Mouse (Mus musculus): ENCODE data around the gene Pea15a. TPM values are rescaled to one million over a fixed set of nuclear protein-coding genes. Genes with fewer than 3 reads are reported as not detected.

The Pea15a gene
- polyA plus RNA-seq, 1 experiment from 2014 or later, result 388 TPM

- Histone ChIP-seq H3K27me3 (no peaks in the 10 kb centered on the region), H3K9ac (no peak overlapping the region), H3K27ac (replicated peaks) (no peak overlapping the region), H3K4me3 (no peak overlapping the region), H3K36me3 (peaks cover 75% of the 10 kb centered on the region), H3K9me3 (no peaks in the 10 kb centered on the region), H3K4me1 (replicated peaks) (no peaks in the 10 kb centered on the region), H3K4me2 (no peak overlapping the region)
- WGBS, result 61% methylated on average over 4 of the region's 4 CpGs
- ATAC-seq (ENCODE audit: low read depth), result no peak
Measured at GRCm38 (mm10) chr1:172188891-172189290, 17.7 kb downstream of the Pea15a start.

GRCm38 (mm10) chr1:172186401-172187289 is 20.0 kb downstream of the Pea15a start:
- Histone ChIP-seq H3K27me3 (no peaks in the 10 kb centered on the region), H3K4me2 (no peak overlapping the region), H3K36me3 (peaks cover 71% of the 10 kb centered on the region), H3K4me1 (replicated peaks) (no peaks in the 10 kb centered on the region), H3K4me3 (no peak overlapping the region), H3K27ac (replicated peaks) (no peak overlapping the region), H3K9ac (no peak overlapping the region), H3K9me3 (no peaks in the 10 kb centered on the region)
- ATAC-seq (ENCODE audit: low read depth), result no peak
- 96% methylated on average over 10 of the region's 10 CpGs for WGBS

GRCm38 (mm10) chr1:172183915-172184314 is 22.7 kb downstream of the Pea15a start:
- Histone ChIP-seq H3K27ac (replicated peaks) (no peak overlapping the region), H3K9ac (no peak overlapping the region), H3K4me2 (no peak overlapping the region), H3K27me3 (no peaks in the 10 kb centered on the region), H3K4me1 (replicated peaks) (no peaks in the 10 kb centered on the region), H3K36me3 (peaks cover 74% of the 10 kb centered on the region), H3K9me3 (no peaks in the 10 kb centered on the region), H3K4me3 (no peak overlapping the region)
- no peak for ATAC-seq (ENCODE audit: low read depth)

GRCm38 (mm10) chr1:172183056-172183455 is 23.5 kb downstream of the Pea15a start:
- WGBS, result 97% methylated on average over 6 of the region's 6 CpGs
- Histone ChIP-seq H3K27ac (replicated peaks) (no peak overlapping the region), H3K36me3 (peaks cover 73% of the 10 kb centered on the region), H3K4me3 (no peak overlapping the region), H3K9me3 (no peaks in the 10 kb centered on the region), H3K27me3 (no peaks in the 10 kb centered on the region), H3K4me2 (no peak overlapping the region), H3K9ac (no peak overlapping the region), H3K4me1 (replicated peaks) (no peaks in the 10 kb centered on the region)
- ATAC-seq (ENCODE audit: low read depth), result no peak

- 93% methylated on average over 3 of the region's 3 CpGs for WGBS
- Histone ChIP-seq H3K27ac (replicated peaks) (no peak overlapping the region), H3K4me1 (replicated peaks) (no peaks in the 10 kb centered on the region), H3K27me3 (no peaks in the 10 kb centered on the region), H3K4me3 (no peak overlapping the region), H3K36me3 (peaks cover 68% of the 10 kb centered on the region), H3K9ac (no peak overlapping the region), H3K4me2 (no peak overlapping the region), H3K9me3 (no peaks in the 10 kb centered on the region)
- no peak for ATAC-seq (ENCODE audit: low read depth)
Measured at GRCm38 (mm10) chr1:172181777-172182176, 24.8 kb downstream of the Pea15a start.

- Histone ChIP-seq H3K4me1 (replicated peaks) (no peaks in the 10 kb centered on the region), H3K9me3 (no peaks in the 10 kb centered on the region), H3K4me3 (no peak overlapping the region), H3K9ac (no peak overlapping the region), H3K27me3 (no peaks in the 10 kb centered on the region), H3K36me3 (peaks cover 63% of the 10 kb centered on the region), H3K27ac (replicated peaks) (no peak overlapping the region), H3K4me2 (no peak overlapping the region)
- 64% methylated on average over 4 of the region's 4 CpGs for WGBS
- ATAC-seq (ENCODE audit: low read depth), result no peak
Measured at GRCm38 (mm10) chr1:172180881-172181280, 25.7 kb downstream of the Pea15a start.

GRCm38 (mm10) chr1:172179102-172179501 is 27.5 kb downstream of the Pea15a start:
- Histone ChIP-seq H3K27me3 (no peaks in the 10 kb centered on the region), H3K9ac (no peak overlapping the region), H3K4me1 (replicated peaks) (no peaks in the 10 kb centered on the region), H3K27ac (replicated peaks) (no peak overlapping the region), H3K4me3 (no peak overlapping the region), H3K9me3 (no peaks in the 10 kb centered on the region), H3K4me2 (no peak overlapping the region), H3K36me3 (peaks cover 73% of the 10 kb centered on the region)
- ATAC-seq (ENCODE audit: low read depth), result no peak
- 83% methylated on average over 7 of the region's 7 CpGs for WGBS

- Histone ChIP-seq H3K27ac (replicated peaks) (no peak overlapping the region), H3K4me3 (no peak overlapping the region), H3K27me3 (no peaks in the 10 kb centered on the region), H3K4me1 (replicated peaks) (no peaks in the 10 kb centered on the region), H3K36me3 (peaks cover 82% of the 10 kb centered on the region), H3K9me3 (no peaks in the 10 kb centered on the region), H3K9ac (no peak overlapping the region), H3K4me2 (no peak overlapping the region)
- ATAC-seq (ENCODE audit: low read depth), result no peak
- WGBS, result 88% methylated on average over 7 of the region's 7 CpGs
Measured at GRCm38 (mm10) chr1:172177791-172178190, 28.8 kb downstream of the Pea15a start.

- no peaks in the 10 kb centered on the region for H3K27me3 ChIP-seq
- H3K36me3 ChIP-seq, result peaks cover 84% of the 10 kb centered on the region
- ATAC-seq (ENCODE audit: low read depth), result no peak
- H3K4me1 ChIP-seq (replicated peaks), result no peaks in the 10 kb centered on the region
- no peak overlapping the region for H3K9ac ChIP-seq
- H3K4me2 ChIP-seq, result no peak overlapping the region
- H3K4me3 ChIP-seq, result no peak overlapping the region
- no peak overlapping the region for H3K27ac ChIP-seq (replicated peaks)
- 72% methylated on average over 5 of the region's 5 CpGs for WGBS
- H3K9me3 ChIP-seq, result no peaks in the 10 kb centered on the region
Measured at GRCm38 (mm10) chr1:172173181-172173580, 33.4 kb downstream of the Pea15a start.

GRCm38 (mm10) chr1:172172381-172172780 is 34.2 kb downstream of the Pea15a start:
- WGBS, result 86% methylated on average over 21 of the region's 21 CpGs
- Histone ChIP-seq H3K36me3 (peaks cover 84% of the 10 kb centered on the region), H3K27me3 (no peaks in the 10 kb centered on the region), H3K4me1 (replicated peaks) (no peaks in the 10 kb centered on the region), H3K4me3 (no peak overlapping the region), H3K4me2 (no peak overlapping the region), H3K9me3 (no peaks in the 10 kb centered on the region), H3K27ac (replicated peaks) (no peak overlapping the region), H3K9ac (no peak overlapping the region)
- no peak for ATAC-seq (ENCODE audit: low read depth)

GRCm38 (mm10) chr1:172169809-172170208 is 36.8 kb downstream of the Pea15a start:
- H3K27me3 ChIP-seq, result no peaks in the 10 kb centered on the region
- H3K4me1 ChIP-seq (replicated peaks), result no peaks in the 10 kb centered on the region
- peaks cover 89% of the 10 kb centered on the region for H3K36me3 ChIP-seq
- H3K4me2 ChIP-seq, result no peak overlapping the region
- H3K9ac ChIP-seq, result no peak overlapping the region
- no peaks in the 10 kb centered on the region for H3K9me3 ChIP-seq
- WGBS, result 98% methylated on average over 5 of the region's 5 CpGs
- no peak overlapping the region for H3K27ac ChIP-seq (replicated peaks)
- ATAC-seq (ENCODE audit: low read depth), result no peak
- no peak overlapping the region for H3K4me3 ChIP-seq

GRCm38 (mm10) chr1:172167911-172168310 is 38.7 kb downstream of the Pea15a start:
- H3K9ac ChIP-seq, result no peak overlapping the region
- no peaks in the 10 kb centered on the region for H3K27me3 ChIP-seq
- H3K9me3 ChIP-seq, result no peaks in the 10 kb centered on the region
- no peak for ATAC-seq (ENCODE audit: low read depth)
- WGBS, result 72% methylated on average over 5 of the region's 5 CpGs
- H3K4me2 ChIP-seq, result no peak overlapping the region
- H3K4me1 ChIP-seq (replicated peaks), result peaks cover 9% of the 10 kb centered on the region
- H3K4me3 ChIP-seq, result no peak overlapping the region
- H3K36me3 ChIP-seq, result peaks cover 71% of the 10 kb centered on the region
- H3K27ac ChIP-seq (replicated peaks), result no peak overlapping the region

- Histone ChIP-seq H3K36me3 (peaks cover 31% of the 10 kb centered on the region), H3K27me3 (no peaks in the 10 kb centered on the region), H3K9me3 (no peaks in the 10 kb centered on the region), H3K4me1 (replicated peaks) (peaks cover 9% of the 10 kb centered on the region), H3K4me2 (no peak overlapping the region), H3K27ac (replicated peaks) (no peak overlapping the region), H3K4me3 (no peak overlapping the region), H3K9ac (no peak overlapping the region)
- no peak for ATAC-seq (ENCODE audit: low read depth)
- WGBS, result 82% methylated on average over 6 of the region's 6 CpGs
Measured at GRCm38 (mm10) chr1:172162959-172163358, 43.6 kb downstream of the Pea15a start.

All from neural tube, embryonic 13.5 days (tissue).